ENCODE assay signal across 10 mouse cellular contexts in genomic region chr14:73507702-73508376, GRCm38 (mm10). TPM values are rescaled to one million over a fixed set of nuclear protein-coding genes. Genes with fewer than 3 reads are reported as not detected.
DNase-seq lines count a peak whose midpoint lies in the region; ATAC-seq lines count a peak whose summit lies in the region.
"Had no signal": no experiment of that assay in that cellular context is flagged by ENCODE, and none has a peak within 500 bp of the region (broad histone marks: within the 10 kb centered on the region; RNA-seq: fewer than 3 reads in every experiment).

No protein-coding gene starts in this region.

- no peak overlapping the region for H3K27ac ChIP-seq in hindbrain, embryonic 12.5 days
- no peak overlapping the region for H3K27ac ChIP-seq in midbrain, embryonic 15.5 days
- H3K27ac ChIP-seq: hindbrain, embryonic 10.5 days had no signal

- H3K4me1 ChIP-seq in megakaryocyte, embryonic 14.5 days = peaks cover 83% of the 10 kb centered on the region
- peaks cover 9% of the 10 kb centered on the region for H3K4me1 ChIP-seq in hindbrain, embryonic 12.5 days
- H3K4me1 ChIP-seq in midbrain, embryonic 15.5 days = peaks cover 21% of the 10 kb centered on the region

- ATAC-seq in megakaryocyte, adult 5-6 weeks (ENCODE audit: poor library complexity, severe bottlenecking) = no peak
- peak; percentile 18 for ATAC-seq in inflammation-experienced regulatory T-cells, adult 6 months
- ATAC-seq in hindbrain, embryonic 12.5 days (ENCODE audit: low FRiP score) = no peak
- no peak for ATAC-seq in midbrain, embryonic 15.5 days (replicated peaks)

- H3K4me2 ChIP-seq in hindbrain, embryonic 12.5 days (replicated peaks) = no peak overlapping the region
- H3K4me2 ChIP-seq in midbrain, embryonic 15.5 days = no peak overlapping the region

- DNase-seq in T-cell, adult 2 months (ENCODE audit: low spot score) = peak; percentile 59
- DNase-seq in lung, postnatal 4 days = peak; percentile 42 to 63
- no peak for DNase-seq in embryo, embryonic 10 days (ENCODE audit: low spot score)
- DNase-seq: right cerebral cortex, adult 18-20 months had no signal

- no peaks in the 10 kb centered on the region for H3K9me3 ChIP-seq in megakaryocyte, embryonic 14.5 days
- no peaks in the 10 kb centered on the region for H3K9me3 ChIP-seq in hindbrain, embryonic 12.5 days (replicated peaks)
- no peaks in the 10 kb centered on the region for H3K9me3 ChIP-seq in midbrain, embryonic 15.5 days
- H3K9me3 ChIP-seq: hindbrain, embryonic 10.5 days had no signal

- peaks cover 14% of the 10 kb centered on the region for H3K36me3 ChIP-seq in megakaryocyte, embryonic 14.5 days (replicated peaks; ENCODE audit: low read length)
- peaks cover 7% of the 10 kb centered on the region for H3K36me3 ChIP-seq in hindbrain, embryonic 12.5 days
- H3K36me3 ChIP-seq in midbrain, embryonic 15.5 days (replicated peaks) = no peaks in the 10 kb centered on the region

- WGBS in hindbrain, embryonic 12.5 days = 67% methylated on average over 11 of the region's 11 CpGs
- WGBS in midbrain, embryonic 15.5 days = 76% methylated on average over 11 of the region's 11 CpGs

- H3K9ac ChIP-seq in hindbrain, embryonic 12.5 days = no peak overlapping the region
- H3K9ac ChIP-seq in midbrain, embryonic 15.5 days = no peak overlapping the region

- H3K4me3 ChIP-seq in megakaryocyte, embryonic 14.5 days (replicated peaks) = peak overlapping the region; percentile 71
- no peak overlapping the region for H3K4me3 ChIP-seq in hindbrain, embryonic 12.5 days
- no peak overlapping the region for H3K4me3 ChIP-seq in midbrain, embryonic 15.5 days
- H3K4me3 ChIP-seq: hindbrain, embryonic 10.5 days had no signal

- H3K27me3 ChIP-seq in megakaryocyte, embryonic 14.5 days (replicated peaks) = no peaks in the 10 kb centered on the region
- H3K27me3 ChIP-seq in hindbrain, embryonic 12.5 days = peaks cover 3% of the 10 kb centered on the region; the same call in 1 of the 2 replicates
- H3K27me3 ChIP-seq in midbrain, embryonic 15.5 days (replicated peaks) = no peaks in the 10 kb centered on the region

RNA-seq across cellular contexts. Expression of gene Med4, which starts 2.0 kb away (rescaled TPM):
- polyA plus RNA-seq in megakaryocyte, embryonic 14.5 days (2012; ENCODE audit: insufficient read depth, low replicate concordance) = 16.3 TPM in 1 of 2 replicates, not detected in the other
- total RNA-seq in megakaryocyte, adult 5-6 weeks (2015) = 29.7 and 32.8 TPM in 2 replicates
- total RNA-seq in megakaryocyte, adult 5-6 weeks (2017) = 51.0 and 51.3 TPM in 2 replicates
- polyA plus RNA-seq in inflammation-experienced regulatory T-cells, adult 6 months (2017; shearing (Covaris generic)) = 10 to 100 TPM; 63.4 to 81.8 (median 74.8) TPM
- polyA plus RNA-seq in hindbrain, embryonic 12.5 days (2016; fragmentation: Nextera tagmentation; extraction: Ambion mirVana) = 81.8 and 90.3 TPM in 2 replicates
- polyA plus RNA-seq in midbrain, embryonic 15.5 days (2015; fragmentation: Nextera tagmentation; extraction: Ambion mirVana) = 82.8 and 91.5 TPM in 2 replicates

RNA-seq across cellular contexts. Expression of gene Sucla2, which starts 17.3 kb away (rescaled TPM):
- polyA plus RNA-seq in megakaryocyte, embryonic 14.5 days (2012; ENCODE audit: insufficient read depth, low replicate concordance) = 10.7 and 21.4 TPM in 2 replicates
- 57.8 and 64.9 TPM in 2 replicates for total RNA-seq in megakaryocyte, adult 5-6 weeks (2015)
- total RNA-seq in megakaryocyte, adult 5-6 weeks (2017) = 105 and 109 TPM in 2 replicates
- polyA plus RNA-seq in inflammation-experienced regulatory T-cells, adult 6 months (2017; shearing (Covaris generic)) = 10 to 100 TPM; 68.3 to 99.9 (median 75.9) TPM
- 103 and 104 TPM in 2 replicates for polyA plus RNA-seq in hindbrain, embryonic 12.5 days (2016; fragmentation: Nextera tagmentation; extraction: Ambion mirVana)
- 109 and 111 TPM in 2 replicates for polyA plus RNA-seq in midbrain, embryonic 15.5 days (2015; fragmentation: Nextera tagmentation; extraction: Ambion mirVana)

RNA-seq across cellular contexts. Expression of gene Nudt15, which starts 40.2 kb away (rescaled TPM):
- polyA plus RNA-seq in megakaryocyte, embryonic 14.5 days (2012; ENCODE audit: insufficient read depth, low replicate concordance) = 0.08 TPM in 1 of 2 replicates, not detected in the other
- 2.8 and 4.6 TPM in 2 replicates for total RNA-seq in megakaryocyte, adult 5-6 weeks (2015)
- 1.9 and 3.2 TPM in 2 replicates for total RNA-seq in megakaryocyte, adult 5-6 weeks (2017)
- 1 to 10 TPM; 2.0 to 4.4 (median 4.1) TPM for polyA plus RNA-seq in inflammation-experienced regulatory T-cells, adult 6 months (2017; shearing (Covaris generic))
- 11.0 and 11.8 TPM in 2 replicates for polyA plus RNA-seq in hindbrain, embryonic 12.5 days (2016; fragmentation: Nextera tagmentation; extraction: Ambion mirVana)
- 7.1 and 8.2 TPM in 2 replicates for polyA plus RNA-seq in midbrain, embryonic 15.5 days (2015; fragmentation: Nextera tagmentation; extraction: Ambion mirVana)
